Comparison of ENCODE assay signal across 25 mouse cellular contexts in the genomic region with DNA sequence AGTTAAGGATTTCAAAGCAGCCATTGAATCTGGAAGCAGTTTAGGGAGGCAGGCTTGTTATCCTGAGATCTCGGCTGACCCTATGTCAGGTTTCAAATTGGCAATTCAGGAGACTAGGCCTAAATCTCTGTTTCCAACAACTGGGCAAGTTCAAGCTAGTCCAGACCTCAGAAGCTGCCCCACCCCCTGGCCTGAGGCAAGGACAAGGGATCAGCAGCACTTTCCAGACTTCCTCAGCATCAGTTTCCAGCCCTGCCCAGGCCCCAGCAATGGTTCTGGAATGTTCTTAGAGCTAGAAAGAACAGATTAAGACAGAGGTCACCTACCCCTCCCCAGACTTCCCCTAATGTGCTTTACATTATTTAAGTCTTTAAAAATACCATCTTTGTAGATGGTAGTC. TPM values are rescaled to one million over a fixed set of nuclear protein-coding genes. Genes with fewer than 3 reads are reported as not detected.
DNase-seq lines count a peak whose midpoint lies in the region; ATAC-seq and TF ChIP-seq lines count a peak whose summit lies in the region.
"Had no signal": no experiment of that assay in that cellular context is flagged by ENCODE, and none has a peak within 500 bp of the region (broad histone marks: within the 10 kb centered on the region; RNA-seq: fewer than 3 reads in every experiment).

No protein-coding gene starts in this region.

- no peaks in the 10 kb centered on the region for H3K9me3 ChIP-seq in liver, postnatal 0 days (ENCODE audit: low read length)
- H3K9me3 ChIP-seq: forebrain, embryonic 10.5 days; heart, embryonic 10.5 days; hindbrain, embryonic 12.5 days; neural tube, embryonic 15.5 days; stomach, embryonic 15.5 days had no signal

- no peak overlapping the region for H3K4me3 ChIP-seq in liver, postnatal 0 days (ENCODE audit: low read depth, low read length)
- H3K4me3 ChIP-seq: forebrain, embryonic 10.5 days; gastrocnemius, adult 2 months; heart, embryonic 10.5 days; hindbrain, embryonic 12.5 days; layer of hippocampus, adult 2 months; neural tube, embryonic 15.5 days; stomach, embryonic 15.5 days had no signal

- ATAC-seq in liver, postnatal 0 days = no peak
- ATAC-seq: midbrain, embryonic 16.5 days had no signal

- no peak overlapping the region for H3K27ac ChIP-seq in liver, postnatal 0 days (ENCODE audit: low read depth)
- H3K27ac ChIP-seq: forebrain, embryonic 10.5 days; gastrocnemius, adult 2 months; heart, embryonic 10.5 days; hindbrain, embryonic 12.5 days; layer of hippocampus, adult 2 months; neural tube, embryonic 15.5 days; stomach, embryonic 15.5 days had no signal

- TF ChIP-seq CTCF in liver, postnatal 0 days (IDR thresholded peaks at IDR 0.05; ENCODE audit: low read depth) = no peak

- no peaks in the 10 kb centered on the region for H3K36me3 ChIP-seq in liver, postnatal 0 days (replicated peaks; ENCODE audit: insufficient read depth, low read length)
- H3K36me3 ChIP-seq: forebrain, embryonic 10.5 days; heart, embryonic 10.5 days; hindbrain, embryonic 12.5 days; neural tube, embryonic 15.5 days; stomach, embryonic 15.5 days had no signal

- no peak overlapping the region for H3K4me2 ChIP-seq in liver, postnatal 0 days (ENCODE audit: low read depth, low read length)
- H3K4me2 ChIP-seq: hindbrain, embryonic 12.5 days; liver, embryonic 11.5 days; neural tube, embryonic 15.5 days; stomach, embryonic 15.5 days had no signal

- no peak for TF ChIP-seq EP300 in liver, postnatal 0 days (IDR thresholded peaks at IDR 0.05; ENCODE audit: low read depth)

- DNase-seq in lung, postnatal 36 days = peak; percentile 2
- DNase-seq in lung, postnatal 14 days = no peak
- DNase-seq in forelimb bud, embryonic 11.5 days (ENCODE audit: low read depth, low spot score) = peak; percentile 32
- peak; percentile 32 for DNase-seq in kidney, postnatal 10 days
- no peak for DNase-seq in adipocyte (ENCODE audit: low spot score)
- no peak for DNase-seq in liver, postnatal 0 days
- no peak for DNase-seq in retina, postnatal 1 day
- no peak for DNase-seq in left cerebral cortex, adult 8-10 months (ENCODE audit: low spot score in 2 of 2)
- DNase-seq: adrenal gland, postnatal 10 days; gastrocnemius, adult 2 months; left cerebral cortex, postnatal 4 days; lung, adult 2 months; lung, postnatal 4 days; thymus, adult 18-20 months had no signal

- 62% methylated on average over 1 of the region's 1 CpGs for WGBS in liver, postnatal 0 days (ENCODE audit: insufficient replicate concordance)

- 0 out of 2 replicates have a peak, but pooled peaks cover 2% of the 10 kb centered on the region for H3K4me1 ChIP-seq in liver, postnatal 0 days (ENCODE audit: insufficient read depth)
- H3K4me1 ChIP-seq: heart, embryonic 10.5 days; hindbrain, embryonic 12.5 days; stomach, embryonic 15.5 days had no signal

- no peaks in the 10 kb centered on the region for H3K27me3 ChIP-seq in liver, postnatal 0 days (ENCODE audit: insufficient read depth, low read length)
- H3K27me3 ChIP-seq: CH12.LX; hindbrain, embryonic 12.5 days; neural tube, embryonic 15.5 days; stomach, embryonic 15.5 days had no signal

- H3K9ac ChIP-seq in liver, postnatal 0 days (replicated peaks) = no peak overlapping the region
- H3K9ac ChIP-seq: hindbrain, embryonic 12.5 days; neural tube, embryonic 15.5 days; stomach, embryonic 15.5 days had no signal

RNA-seq across cellular contexts. Expression of a gene that starts 36.1 kb away (rescaled TPM):
- 7.9 and 9.9 TPM in 2 replicates for polyA plus RNA-seq in liver, postnatal 0 days (2015; fragmentation: Nextera tagmentation; extraction: Ambion mirVana)
- total RNA-seq in left cerebral cortex, adult 8-10 months (2022) = under 1 TPM in 1 of 4 experiments, not detected in 3; 0.16 TPM
- total RNA-seq: CH12.LX; common myeloid progenitor, adult 5-6 weeks; layer of hippocampus, adult 2 months; left cerebral cortex, postnatal 4 days had no signal
- polyA plus RNA-seq: heart, postnatal 0 days; hindbrain, embryonic 12.5 days; neural tube, embryonic 15.5 days had no signal

Comparison
In these comparisons a context has a peak if more than half of its experiments do, and no peak if none do; other contexts are left out.
1. DNase-seq: peak in lung, postnatal 36 days (single experiment), forelimb bud, embryonic 11.5 days (single experiment) and kidney, postnatal 10 days (single experiment); none in lung, postnatal 14 days (single experiment), adipocyte (single experiment), liver, postnatal 0 days (single experiment), retina, postnatal 1 day (single experiment) and left cerebral cortex, adult 8-10 months (0 of 2).